Mouse (Mus musculus): ENCODE measurements around the gene Pmf1. TPM values are rescaled to one million over a fixed set of nuclear protein-coding genes. Genes with fewer than 3 reads are reported as not detected.

The Pmf1 gene
- polyA plus RNA-seq, 1 experiment = 138 TPM

GRCm38 (mm10) chr3:88449395-88450023, 39.4 kb upstream of the Pmf1 start:
- no peak for TF ChIP-seq POLR2A (IDR thresholded peaks at IDR 0.05; ENCODE audit: control insufficient read depth, extremely low read depth, insufficient read depth, low read length, poor library complexity)
- TF ChIP-seq CTCF (IDR thresholded peaks at IDR 0.05; ENCODE audit: borderline replicate concordance, control insufficient read depth, extremely low read depth, insufficient read depth, low read length, poor library complexity) = no peak
- Histone ChIP-seq H3K27ac (ENCODE audit: control insufficient read depth, insufficient read depth, low read length) (no peak overlapping the region), H3K27me3 (ENCODE audit: control insufficient read depth, insufficient read depth, low read length) (no peaks in the 10 kb centered on the region), H3K36me3 (ENCODE audit: control insufficient read depth, insufficient read depth, low read length) (no peaks in the 10 kb centered on the region), H3K4me1 (replicated peaks; ENCODE audit: control insufficient read depth, insufficient read depth, low read length) (peaks cover 60% of the 10 kb centered on the region), H3K4me3 (ENCODE audit: control insufficient read depth, insufficient read depth, low read length) (no peak overlapping the region)
- no peak for DNase-seq
- 90% methylated on average over 21 of the region's 21 CpGs for WGBS

- TF ChIP-seq CTCF (IDR thresholded peaks at IDR 0.05; ENCODE audit: borderline replicate concordance, control insufficient read depth, extremely low read depth, insufficient read depth, low read length, poor library complexity) (no peak), POLR2A (IDR thresholded peaks at IDR 0.05; ENCODE audit: control insufficient read depth, extremely low read depth, insufficient read depth, low read length, poor library complexity) (no peak)
Measured at GRCm38 (mm10) chr3:88448443-88448842, 38.3 kb upstream of the Pmf1 start.

GRCm38 (mm10) chr3:88447676-88448183, 37.6 kb upstream of the Pmf1 start:
- H3K4me3 ChIP-seq (ENCODE audit: control insufficient read depth, insufficient read depth, low read length) = no peak overlapping the region
- TF ChIP-seq CTCF (IDR thresholded peaks at IDR 0.05; ENCODE audit: borderline replicate concordance, control insufficient read depth, extremely low read depth, insufficient read depth, low read length, poor library complexity) (no peak), POLR2A (IDR thresholded peaks at IDR 0.05; ENCODE audit: control insufficient read depth, extremely low read depth, insufficient read depth, low read length, poor library complexity) (no peak)
- H3K4me1 ChIP-seq (replicated peaks; ENCODE audit: control insufficient read depth, insufficient read depth, low read length) = peaks cover 43% of the 10 kb centered on the region
- WGBS = 90% methylated on average over 8 of the region's 8 CpGs
- H3K27me3 ChIP-seq (ENCODE audit: control insufficient read depth, insufficient read depth, low read length) = no peaks in the 10 kb centered on the region
- H3K27ac ChIP-seq (ENCODE audit: control insufficient read depth, insufficient read depth, low read length) = no peak overlapping the region
- H3K36me3 ChIP-seq (ENCODE audit: control insufficient read depth, insufficient read depth, low read length) = no peaks in the 10 kb centered on the region
- DNase-seq = no peak

More at GRCm38 (mm10) chr3:88448443-88448842, 38.3 kb upstream of the Pmf1 start:
- WGBS = 39% methylated on average over 8 of the region's 8 CpGs
- H3K27me3 ChIP-seq (ENCODE audit: control insufficient read depth, insufficient read depth, low read length) = no peaks in the 10 kb centered on the region
- H3K4me3 ChIP-seq (ENCODE audit: control insufficient read depth, insufficient read depth, low read length) = no peak overlapping the region
- no peak for DNase-seq
- peaks cover 50% of the 10 kb centered on the region for H3K4me1 ChIP-seq (replicated peaks; ENCODE audit: control insufficient read depth, insufficient read depth, low read length)
- H3K27ac ChIP-seq (ENCODE audit: control insufficient read depth, insufficient read depth, low read length) = no peak overlapping the region
- H3K36me3 ChIP-seq (ENCODE audit: control insufficient read depth, insufficient read depth, low read length) = no peaks in the 10 kb centered on the region

GRCm38 (mm10) chr3:88446471-88447123, 36.5 kb upstream of the Pmf1 start:
- TF ChIP-seq CTCF (IDR thresholded peaks at IDR 0.05; ENCODE audit: borderline replicate concordance, control insufficient read depth, extremely low read depth, insufficient read depth, low read length, poor library complexity) (no peak), POLR2A (IDR thresholded peaks at IDR 0.05; ENCODE audit: control insufficient read depth, extremely low read depth, insufficient read depth, low read length, poor library complexity) (no peak)
- H3K27ac ChIP-seq (ENCODE audit: control insufficient read depth, insufficient read depth, low read length) = no peak overlapping the region

GRCm38 (mm10) chr3:88442888-88443287, 32.8 kb upstream of the Pmf1 start:
- Histone ChIP-seq H3K27ac (ENCODE audit: control insufficient read depth, insufficient read depth, low read length) (no peak overlapping the region), H3K27me3 (ENCODE audit: control insufficient read depth, insufficient read depth, low read length) (no peaks in the 10 kb centered on the region), H3K4me3 (ENCODE audit: control insufficient read depth, insufficient read depth, low read length) (no peak overlapping the region), H3K36me3 (ENCODE audit: control insufficient read depth, insufficient read depth, low read length) (no peaks in the 10 kb centered on the region), H3K4me1 (replicated peaks; ENCODE audit: control insufficient read depth, insufficient read depth, low read length) (peaks cover 20% of the 10 kb centered on the region)
- no peak for TF ChIP-seq CTCF (IDR thresholded peaks at IDR 0.05; ENCODE audit: borderline replicate concordance, control insufficient read depth, extremely low read depth, insufficient read depth, low read length, poor library complexity)
- TF ChIP-seq POLR2A (IDR thresholded peaks at IDR 0.05; ENCODE audit: control insufficient read depth, extremely low read depth, insufficient read depth, low read length, poor library complexity) = no peak
- DNase-seq = no peak
- WGBS = 87% methylated on average over 7 of the region's 7 CpGs

More at GRCm38 (mm10) chr3:88446471-88447123, 36.5 kb upstream of the Pmf1 start:
- WGBS = 44% methylated on average over 8 of the region's 8 CpGs
- H3K4me3 ChIP-seq (ENCODE audit: control insufficient read depth, insufficient read depth, low read length) = no peak overlapping the region
- no peaks in the 10 kb centered on the region for H3K27me3 ChIP-seq (ENCODE audit: control insufficient read depth, insufficient read depth, low read length)
- peaks cover 31% of the 10 kb centered on the region for H3K4me1 ChIP-seq (replicated peaks; ENCODE audit: control insufficient read depth, insufficient read depth, low read length)
- no peaks in the 10 kb centered on the region for H3K36me3 ChIP-seq (ENCODE audit: control insufficient read depth, insufficient read depth, low read length)
- no peak for DNase-seq

GRCm38 (mm10) chr3:88442488-88442887, 32.4 kb upstream of the Pmf1 start:
- no peak overlapping the region for H3K27ac ChIP-seq (ENCODE audit: control insufficient read depth, insufficient read depth, low read length)
- H3K36me3 ChIP-seq (ENCODE audit: control insufficient read depth, insufficient read depth, low read length) = no peaks in the 10 kb centered on the region
- TF ChIP-seq CTCF (IDR thresholded peaks at IDR 0.05; ENCODE audit: borderline replicate concordance, control insufficient read depth, extremely low read depth, insufficient read depth, low read length, poor library complexity) (no peak), POLR2A (IDR thresholded peaks at IDR 0.05; ENCODE audit: control insufficient read depth, extremely low read depth, insufficient read depth, low read length, poor library complexity) (no peak)
- DNase-seq = no peak
- H3K27me3 ChIP-seq (ENCODE audit: control insufficient read depth, insufficient read depth, low read length) = no peaks in the 10 kb centered on the region
- no peak overlapping the region for H3K4me3 ChIP-seq (ENCODE audit: control insufficient read depth, insufficient read depth, low read length)
- 97% methylated on average over 12 of the region's 12 CpGs for WGBS
- peaks cover 20% of the 10 kb centered on the region for H3K4me1 ChIP-seq (replicated peaks; ENCODE audit: control insufficient read depth, insufficient read depth, low read length)
